Mouse (Mus musculus): Measurements from ENCODE around the gene Hoxd3. TPM values are rescaled to one million over a fixed set of nuclear protein-coding genes. Genes with fewer than 3 reads are reported as not detected.
A peak's percentile ranks its signal among the peaks of the same experiment; 100 is the strongest.

Hoxd3 gene
- polyA plus RNA-seq, 1 experiment from 2014 or later, result 0.07 TPM

DNA sequence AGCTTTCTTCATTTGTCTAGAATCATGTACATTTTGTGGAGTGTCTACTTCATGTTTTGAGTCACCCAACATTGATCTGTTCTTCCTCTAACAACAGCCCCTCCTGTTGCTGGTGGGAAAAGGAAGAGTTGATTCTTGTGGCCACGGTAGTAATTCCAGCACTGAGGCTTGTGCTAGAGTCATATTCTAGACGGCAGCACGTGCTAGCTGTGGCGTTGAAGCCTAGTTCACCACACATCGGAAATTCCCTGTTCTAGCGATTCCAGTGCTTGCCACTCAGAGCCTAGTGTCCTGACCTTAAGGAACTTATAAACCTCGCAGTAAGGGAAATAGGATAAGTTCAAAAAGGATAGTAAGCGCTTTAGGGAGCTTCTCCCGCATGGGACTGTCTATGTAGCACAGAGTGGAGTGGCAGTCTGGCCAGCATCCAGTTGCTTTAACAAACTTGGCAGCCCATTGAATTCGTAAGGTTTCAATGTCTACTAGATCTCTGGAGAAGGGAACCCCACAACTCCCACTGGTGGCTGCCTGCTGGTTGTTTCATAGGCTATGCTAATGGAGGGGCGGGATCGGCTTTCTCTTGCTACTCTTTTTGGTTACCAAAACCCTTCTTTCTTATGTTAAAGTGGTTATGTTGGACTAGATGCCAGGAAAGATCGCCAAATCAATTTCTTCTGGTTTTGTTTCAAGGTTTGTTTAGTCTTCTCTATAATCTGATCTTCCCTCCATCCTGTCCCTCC is 66.0 kb downstream of the Hoxd3 start:
- no peak overlapping the region for H3K9ac ChIP-seq (ENCODE audit: low read length)
- H3K27ac ChIP-seq (ENCODE audit: low read depth, low read length), result no peak overlapping the region
- no peak overlapping the region for H3K4me2 ChIP-seq
- H3K4me1 ChIP-seq (ENCODE audit: control insufficient read depth, insufficient read depth, low read length), result no peaks in the 10 kb centered on the region
- no peaks in the 10 kb centered on the region for H3K9me3 ChIP-seq (ENCODE audit: control insufficient read depth, low read length)
- ATAC-seq (ENCODE audit: low FRiP score) (no peak), DNase-seq (ENCODE audit: low spot score, missing footprints) (peak; percentile 82)
- no peaks in the 10 kb centered on the region for H3K27me3 ChIP-seq (ENCODE audit: control insufficient read depth, insufficient read depth, low read length)
- H3K4me3 ChIP-seq (ENCODE audit: low read depth, low read length), result no peak overlapping the region
- no peaks in the 10 kb centered on the region for H3K36me3 ChIP-seq (ENCODE audit: control insufficient read depth, insufficient read depth, low read length)
- 72% methylated on average over 13 of the region's 13 CpGs for WGBS

DNA sequence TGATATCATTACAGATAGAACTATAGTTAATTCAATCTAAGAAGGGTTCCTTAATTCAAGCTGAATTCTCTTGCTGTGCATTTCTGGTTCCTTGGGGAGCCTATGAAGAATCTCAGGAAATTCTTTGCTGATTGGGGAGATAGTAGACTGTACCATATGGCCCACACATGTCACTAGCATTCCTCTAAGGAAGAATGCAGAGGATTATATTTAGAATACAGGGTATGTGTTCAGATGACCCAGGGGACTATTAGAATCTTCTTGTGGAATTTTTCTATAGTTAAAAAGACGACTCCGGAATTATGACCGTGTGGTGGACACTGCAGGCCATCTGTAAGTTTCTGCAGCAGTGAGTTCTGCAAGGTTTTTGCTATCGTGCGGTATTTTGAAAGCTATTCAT is 69.7 kb downstream of the Hoxd3 start:
- Histone ChIP-seq H3K4me1 (ENCODE audit: control insufficient read depth, insufficient read depth, low read length) (no peaks in the 10 kb centered on the region), H3K36me3 (ENCODE audit: control insufficient read depth, insufficient read depth, low read length) (no peaks in the 10 kb centered on the region), H3K9ac (ENCODE audit: low read length) (no peak overlapping the region), H3K9me3 (ENCODE audit: control insufficient read depth, low read length) (no peaks in the 10 kb centered on the region), H3K4me3 (ENCODE audit: low read depth, low read length) (no peak overlapping the region), H3K27me3 (ENCODE audit: control insufficient read depth, insufficient read depth, low read length) (no peaks in the 10 kb centered on the region), H3K27ac (ENCODE audit: low read depth, low read length) (no peak overlapping the region), H3K4me2 (no peak overlapping the region)
- ATAC-seq (ENCODE audit: low FRiP score), result no peak
- DNase-seq (ENCODE audit: low spot score, missing footprints), result no peak
- WGBS, result 83% methylated on average over 5 of the region's 5 CpGs

DNA sequence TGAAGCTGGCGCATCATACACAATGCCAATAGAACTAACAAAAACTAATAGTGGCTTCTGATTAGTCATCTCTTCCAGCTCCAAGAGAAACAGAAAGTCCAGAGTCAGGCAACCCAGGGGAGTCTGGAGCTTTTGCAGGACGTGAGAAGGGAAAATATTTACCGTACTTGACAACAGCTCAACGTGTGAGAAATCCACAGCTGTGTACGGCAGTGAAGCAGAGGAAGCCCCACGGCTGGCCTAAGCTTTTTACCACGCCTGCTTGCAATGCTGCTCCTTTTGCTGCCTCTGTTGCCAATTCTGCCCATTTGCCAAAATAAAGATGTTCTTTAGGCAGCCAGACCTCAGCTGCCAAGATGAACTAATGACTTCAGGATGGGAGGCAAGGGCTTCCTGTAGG is 83.8 kb downstream of the Hoxd3 start:
- H3K4me1 ChIP-seq (ENCODE audit: control insufficient read depth, insufficient read depth, low read length), result no peaks in the 10 kb centered on the region
- WGBS, result 75% methylated on average over 7 of the region's 7 CpGs

More for the DNA sequence above, 83.8 kb downstream of the Hoxd3 start:
- DNase-seq (ENCODE audit: low spot score, missing footprints) (no peak), ATAC-seq (ENCODE audit: low FRiP score) (no peak)
- no peak overlapping the region for H3K27ac ChIP-seq (ENCODE audit: low read depth, low read length)
- H3K27me3 ChIP-seq (ENCODE audit: control insufficient read depth, insufficient read depth, low read length), result no peaks in the 10 kb centered on the region
- no peaks in the 10 kb centered on the region for H3K9me3 ChIP-seq (ENCODE audit: control insufficient read depth, low read length)
- H3K9ac ChIP-seq (ENCODE audit: low read length), result no peak overlapping the region
- H3K4me2 ChIP-seq, result no peak overlapping the region
- H3K36me3 ChIP-seq (ENCODE audit: control insufficient read depth, insufficient read depth, low read length), result no peaks in the 10 kb centered on the region
- no peak overlapping the region for H3K4me3 ChIP-seq (ENCODE audit: low read depth, low read length)

MicroRNA genes within 50 kb of the gene (microRNA counts, 519-probe panel; counts per million panel counts)
- microRNA mmu-miR-10b, result not detected

Small RNA genes within 50 kb of the gene (microRNA-seq; reads per million reads assigned to microRNA genes)
- gene Gm44463 (not detected), gene Mir10b (53.5 reads per million, percentile 47 among the genes with 10 or more reads in this experiment)

Other genes starting within 250 kb of the Hoxd3 start
- 56.2 and 58.4 TPM in 2 replicates for gene Lnpk, start 132.5 kb upstream of the Hoxd3 start, polyA plus RNA-seq (2014; fragmentation: Nextera tagmentation; extraction: Ambion mirVana)
- gene Evx2, start 52.4 kb upstream of the Hoxd3 start, polyA plus RNA-seq (2014; fragmentation: Nextera tagmentation; extraction: Ambion mirVana), result 1.5 and 1.9 TPM in 2 replicates
- not detected in 2 replicates for gene Hoxd13, start 43.6 kb upstream of the Hoxd3 start, polyA plus RNA-seq (2014; fragmentation: Nextera tagmentation; extraction: Ambion mirVana)
- gene Hoxd12, start 36.9 kb upstream of the Hoxd3 start, polyA plus RNA-seq (2014; fragmentation: Nextera tagmentation; extraction: Ambion mirVana), result not detected in 2 replicates
- gene Hoxd11, start 32.4 kb upstream of the Hoxd3 start, polyA plus RNA-seq (2014; fragmentation: Nextera tagmentation; extraction: Ambion mirVana), result not detected in 2 replicates
- gene Hoxd10, start 20.0 kb upstream of the Hoxd3 start, polyA plus RNA-seq (2014; fragmentation: Nextera tagmentation; extraction: Ambion mirVana), result not detected in 2 replicates
- not detected in 2 replicates for gene Hoxd9, start 14.2 kb upstream of the Hoxd3 start, polyA plus RNA-seq (2014; fragmentation: Nextera tagmentation; extraction: Ambion mirVana)
- gene Hoxd8, start 7.3 kb upstream of the Hoxd3 start, polyA plus RNA-seq (2014; fragmentation: Nextera tagmentation; extraction: Ambion mirVana), result 0.11 TPM in 1 of 2 replicates, not detected in the other
- not detected in 2 replicates for gene Hoxd4, start within 50 bp of the Hoxd3 start, polyA plus RNA-seq (2014; fragmentation: Nextera tagmentation; extraction: Ambion mirVana)
- gene Gm28230, start 14.8 kb downstream of the Hoxd3 start, polyA plus RNA-seq (2014; fragmentation: Nextera tagmentation; extraction: Ambion mirVana), result not detected in 2 replicates
- not detected in 2 replicates for gene Hoxd1, start 51.1 kb downstream of the Hoxd3 start, polyA plus RNA-seq (2014; fragmentation: Nextera tagmentation; extraction: Ambion mirVana)
- gene Mtx2, start 113.9 kb downstream of the Hoxd3 start, polyA plus RNA-seq (2014; fragmentation: Nextera tagmentation; extraction: Ambion mirVana), result 124 and 130 TPM in 2 replicates